Mouse (Mus musculus) cerebellum, postnatal 25 days (tissue): Measurements from ENCODE around the gene Thada.
"Not testable (repeated sequence)": the region's sequence is repeated elsewhere in the genome, so short reads cannot be mapped to it uniquely, and the experiment has no call there.

ENCODE experiments used
- DNase-seq, 2 experiments: peaks; one replicate each; pipeline ENCODE4 v3.0.0; 2021; ENCODE audit warnings: mixed read lengths in 2 of 2

Thada gene

GRCm38 (mm10) chr17:84340574-84340973 lies 125.4 kb downstream of the Thada start:
- DNase-seq, result no peak

GRCm38 (mm10) chr17:84335996-84336395 lies 130.0 kb downstream of the Thada start:
- DNase-seq, result no peak

- no peak for DNase-seq
Measured at GRCm38 (mm10) chr17:84335076-84335475, 130.9 kb downstream of the Thada start.

GRCm38 (mm10) chr17:84334241-84335014 lies 131.6 kb downstream of the Thada start:
- no peak for DNase-seq

GRCm38 (mm10) chr17:84332940-84333339 lies 133.1 kb downstream of the Thada start:
- no peak for DNase-seq

- no peak for DNase-seq
Measured at GRCm38 (mm10) chr17:84330986-84331385, 135.0 kb downstream of the Thada start.

GRCm38 (mm10) chr17:84330506-84330905 lies 135.5 kb downstream of the Thada start:
- DNase-seq, result no peak

GRCm38 (mm10) chr17:84329906-84330470 lies 136.0 kb downstream of the Thada start:
- DNase-seq, result no peak

- no peak for DNase-seq
Measured at GRCm38 (mm10) chr17:84328526-84328925, 137.5 kb downstream of the Thada start.

- DNase-seq, result no peak
Measured at GRCm38 (mm10) chr17:84327051-84327925, 138.7 kb downstream of the Thada start.

GRCm38 (mm10) chr17:84322176-84322575 lies 143.8 kb downstream of the Thada start:
- no peak for DNase-seq

GRCm38 (mm10) chr17:84321351-84321750 lies 144.7 kb downstream of the Thada start:
- DNase-seq, result peak; percentile 9 to 11

- DNase-seq, result no peak
Measured at GRCm38 (mm10) chr17:84320576-84320975, 145.4 kb downstream of the Thada start.

GRCm38 (mm10) chr17:84314341-84314740 lies 151.7 kb downstream of the Thada start:
- DNase-seq, result no peak

GRCm38 (mm10) chr17:84313494-84313893 lies 152.5 kb downstream of the Thada start:
- DNase-seq, result no peak

GRCm38 (mm10) chr17:84306151-84306550 lies 159.9 kb downstream of the Thada start:
- no peak for DNase-seq

GRCm38 (mm10) chr17:84305074-84305473 lies 160.9 kb downstream of the Thada start:
- DNase-seq, result no peak

GRCm38 (mm10) chr17:84304141-84304540 lies 161.9 kb downstream of the Thada start:
- no peak for DNase-seq

GRCm38 (mm10) chr17:84297976-84298375 lies 168.0 kb downstream of the Thada start:
- no peak for DNase-seq

- no peak for DNase-seq
Measured at GRCm38 (mm10) chr17:84293221-84293620, 172.8 kb downstream of the Thada start.

- not testable (repeated sequence) for DNase-seq
Measured at GRCm38 (mm10) chr17:84291228-84291627, 174.8 kb downstream of the Thada start.

GRCm38 (mm10) chr17:84287675-84288420 lies 178.2 kb downstream of the Thada start:
- no peak for DNase-seq

- no peak for DNase-seq
Measured at GRCm38 (mm10) chr17:84286536-84286935, 179.5 kb downstream of the Thada start.
